Mouse (Mus musculus) stomach, postnatal 0 days (tissue): ENCODE results near the gene Abcd2.

Experiments used
- CTCF ChIP-seq: IDR thresholded peaks from 2 replicates; pipeline ENCODE4 v1.5.1; 2016; ENCODE audit warnings: antibody characterized with exemption, low read depth, mild to moderate bottlenecking, moderate library complexity
- EP300 ChIP-seq: optimal IDR thresholded peaks from 2 replicates; pipeline ENCODE3; 2016; ENCODE audit warnings: antibody characterized with exemption

GRCm38 (mm10) chr15:91179911-91180622 lies 11.5 kb downstream of the Abcd2 start:
- TF ChIP-seq EP300: no peak
- no peak for TF ChIP-seq CTCF
